Mouse (Mus musculus) spleen, postnatal 14 days (tissue): ENCODE measurements around the gene Nop9.

Experiments used
- DNase-seq, 2 experiments: peaks; one replicate each; pipeline ENCODE4 v3.0.0; 2021 to 2022; ENCODE audit warnings: low spot score in 2 of 2

Gene Nop9

GRCm38 (mm10) chr14:55769087-55769703 lies 23.7 kb downstream of the Nop9 start:
- no peak for DNase-seq

- DNase-seq: no peak
These were observed 31.2 kb downstream of the Nop9 start for GRCm38 (mm10) chr14:55776711-55777110.

GRCm38 (mm10) chr14:55777176-55777575 lies 31.7 kb downstream of the Nop9 start:
- no peak for DNase-seq

GRCm38 (mm10) chr14:55777806-55778205 lies 32.3 kb downstream of the Nop9 start:
- no peak for DNase-seq

GRCm38 (mm10) chr14:55778686-55779085 lies 33.2 kb downstream of the Nop9 start:
- DNase-seq: no peak

- DNase-seq: no peak
These were observed 34.2 kb downstream of the Nop9 start for GRCm38 (mm10) chr14:55779656-55780055.

GRCm38 (mm10) chr14:55780736-55781135 lies 35.2 kb downstream of the Nop9 start:
- DNase-seq: no peak

GRCm38 (mm10) chr14:55781310-55781709 lies 35.8 kb downstream of the Nop9 start:
- peak in 1 of 2 experiments; percentile 40 for DNase-seq

- peak in 1 of 2 experiments; percentile 0 for DNase-seq
These were observed 37.0 kb downstream of the Nop9 start for GRCm38 (mm10) chr14:55782361-55782960.

- DNase-seq: peak in 1 of 2 experiments; percentile 0
These were observed 37.9 kb downstream of the Nop9 start for GRCm38 (mm10) chr14:55783171-55783957.

- DNase-seq: peak in 1 of 2 experiments; percentile 1
These were observed 38.4 kb downstream of the Nop9 start, which contains the start of gene Adcy4 for GRCm38 (mm10) chr14:55783958-55784235. Adcy4 (minus strand) TSS chr14:55784095.

GRCm38 (mm10) chr14:55785195-55785594 lies 39.7 kb downstream of the Nop9 start:
- peak in 1 of 2 experiments; percentile 0 for DNase-seq

- no peak for DNase-seq
These were observed 42.2 kb downstream of the Nop9 start for GRCm38 (mm10) chr14:55787731-55788130.

- peak in 1 of 2 experiments; percentile 34 for DNase-seq
These were observed 43.0 kb downstream of the Nop9 start, which contains the start of gene Ripk3 for GRCm38 (mm10) chr14:55788256-55789050. Ripk3 (minus strand) TSS chr14:55788865.

- DNase-seq: no peak
These were observed 48.0 kb downstream of the Nop9 start for GRCm38 (mm10) chr14:55793461-55793860.

GRCm38 (mm10) chr14:55793946-55794345 lies 48.5 kb downstream of the Nop9 start:
- DNase-seq: no peak

GRCm38 (mm10) chr14:55795380-55796163 lies 50.1 kb downstream of the Nop9 start:
- DNase-seq: no peak
